Mouse (Mus musculus) cortical plate, adult 2 months (tissue): ENCODE results near the gene Slc22a12.

Experiments used
- CTCF ChIP-seq: fragments of 200-500 bp; IDR thresholded peaks from 2 replicates; pipeline ENCODE4 v1.5.1; 2011; ENCODE audit warnings: mild to moderate bottlenecking, control low read depth, low read length; ENCODE audit not compliant: insufficient read depth; ENCODE audit errors: extremely low read depth
- POLR2A ChIP-seq: fragments of 200-500 bp; IDR thresholded peaks from 2 replicates; pipeline ENCODE4 v1.6.1; 2011; ENCODE audit warnings: mild to moderate bottlenecking, low read length, control low read depth; ENCODE audit not compliant: insufficient read depth; ENCODE audit errors: extremely low read depth

GRCm38 (mm10) chr19:6516153-6516552, 26.7 kb downstream of the Slc22a12 start:
- no peak for TF ChIP-seq CTCF
- no peak for TF ChIP-seq POLR2A
